Mouse (Mus musculus) kidney, embryonic 15.5 days (tissue): ENCODE results near the gene Klf13. TPM values are rescaled to one million over a fixed set of nuclear protein-coding genes. Genes with fewer than 3 reads are reported as not detected.

Source experiments
- ATAC-seq: fragments of 200-750 bp; cut with Nextera tagmentation; replicated peaks from 2 replicates; pipeline ENCODE4 v1.8.0; 2017; ENCODE audit warnings: moderate TSS enrichment; ENCODE audit not compliant: low FRiP score
- H3K27ac ChIP-seq: fragments of 300-500 bp; sonication (generic); 2 replicates; pipeline ENCODE4 v1.5.1; 2015; ENCODE audit warnings: mild to moderate bottlenecking, inconsistent platforms
- H3K27me3 ChIP-seq: fragments of 300-500 bp; sonication (generic); 2 replicates; pipeline ENCODE4 v1.6.1; 2015; ENCODE audit warnings: inconsistent platforms
- H3K36me3 ChIP-seq: fragments of 300-500 bp; sonication (generic); 2 replicates; pipeline ENCODE4 v1.6.1; 2015; ENCODE audit warnings: inconsistent platforms
- H3K4me1 ChIP-seq: fragments of 300-500 bp; sonication (generic); 2 replicates; pipeline ENCODE4 v1.6.1; 2015; ENCODE audit warnings: inconsistent platforms
- H3K4me2 ChIP-seq: fragments of 300-500 bp; sonication (generic); 2 replicates; pipeline ENCODE4 v1.6.1; 2015; ENCODE audit warnings: moderate library complexity, mild to moderate bottlenecking, inconsistent platforms
- H3K4me3 ChIP-seq: fragments of 300-500 bp; sonication (generic); replicated peaks from 2 replicates; pipeline ENCODE4 v1.5.1; 2015; ENCODE audit warnings: mild to moderate bottlenecking, inconsistent platforms
- H3K9ac ChIP-seq: fragments of 300-500 bp; sonication (generic); 2 replicates; pipeline ENCODE4 v1.6.1; 2015; ENCODE audit warnings: mild to moderate bottlenecking, inconsistent platforms
- H3K9me3 ChIP-seq: fragments of 300-500 bp; sonication (generic); replicated peaks from 2 replicates; pipeline ENCODE4 v1.6.1; 2016; ENCODE audit warnings: inconsistent platforms
- WGBS: fragments of 180-500 bp; shearing (Covaris S2); methylation state at CpG from one replicate; pipeline ENCODE4 v1.1.7; 2015; ENCODE audit warnings: mixed read lengths; 5-methylcytosine and 5-hydroxymethylcytosine counted together
- polyA plus RNA-seq: library from polyadenylated mRNA; unstranded; fragments of >200 nt; fragmentation: Nextera tagmentation; extraction: Ambion mirVana; gene quantifications from 2 replicates; pipeline ENCODE4 v1.2.1, GENCODE M21; 2015

The Klf13 gene
- polyA plus RNA-seq, 1 experiment from 2014 or later: 23.3 TPM

DNA sequence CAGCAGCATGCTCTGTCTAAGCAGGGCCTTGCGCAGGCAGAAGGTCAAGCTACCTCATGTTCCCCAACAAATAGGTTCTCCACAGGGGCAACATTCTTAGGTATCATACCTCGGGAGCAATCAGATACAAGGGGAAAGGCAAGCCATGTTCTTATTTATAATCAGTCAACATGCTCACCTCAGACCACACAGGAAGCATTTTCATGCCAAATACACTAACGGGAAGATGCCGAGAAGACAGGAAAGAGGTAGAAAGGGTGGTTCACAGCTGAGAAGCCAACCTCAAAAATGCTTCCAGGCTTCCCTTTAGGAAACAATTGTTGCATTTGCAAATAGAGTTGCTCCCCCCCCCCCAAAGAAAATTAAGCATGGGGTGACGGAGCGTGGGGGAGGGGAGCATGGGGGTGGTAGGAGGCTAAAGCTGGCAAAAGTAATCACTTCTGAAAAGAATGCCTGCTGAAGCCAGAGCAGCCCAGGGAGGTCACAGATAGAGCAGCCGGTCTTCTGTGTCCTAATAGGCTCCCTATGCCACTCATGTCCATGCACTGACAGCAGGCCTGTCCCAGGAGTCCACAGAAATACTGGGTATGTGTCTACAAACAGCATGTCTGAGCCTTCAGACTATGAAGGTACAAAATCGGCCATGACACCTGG, 16.7 kb downstream of the Klf13 start:
- Histone ChIP-seq H3K27ac (no peak overlapping the region), H3K4me2 (no peak overlapping the region), H3K9ac (no peak overlapping the region), H3K36me3 (no peaks in the 10 kb centered on the region), H3K9me3 (no peaks in the 10 kb centered on the region), H3K27me3 (no peaks in the 10 kb centered on the region), H3K4me3 (no peak overlapping the region), H3K4me1 (peaks cover 64% of the 10 kb centered on the region)
- 66% methylated on average over 8 of the region's 8 CpGs for WGBS
- no peak for ATAC-seq

DNA sequence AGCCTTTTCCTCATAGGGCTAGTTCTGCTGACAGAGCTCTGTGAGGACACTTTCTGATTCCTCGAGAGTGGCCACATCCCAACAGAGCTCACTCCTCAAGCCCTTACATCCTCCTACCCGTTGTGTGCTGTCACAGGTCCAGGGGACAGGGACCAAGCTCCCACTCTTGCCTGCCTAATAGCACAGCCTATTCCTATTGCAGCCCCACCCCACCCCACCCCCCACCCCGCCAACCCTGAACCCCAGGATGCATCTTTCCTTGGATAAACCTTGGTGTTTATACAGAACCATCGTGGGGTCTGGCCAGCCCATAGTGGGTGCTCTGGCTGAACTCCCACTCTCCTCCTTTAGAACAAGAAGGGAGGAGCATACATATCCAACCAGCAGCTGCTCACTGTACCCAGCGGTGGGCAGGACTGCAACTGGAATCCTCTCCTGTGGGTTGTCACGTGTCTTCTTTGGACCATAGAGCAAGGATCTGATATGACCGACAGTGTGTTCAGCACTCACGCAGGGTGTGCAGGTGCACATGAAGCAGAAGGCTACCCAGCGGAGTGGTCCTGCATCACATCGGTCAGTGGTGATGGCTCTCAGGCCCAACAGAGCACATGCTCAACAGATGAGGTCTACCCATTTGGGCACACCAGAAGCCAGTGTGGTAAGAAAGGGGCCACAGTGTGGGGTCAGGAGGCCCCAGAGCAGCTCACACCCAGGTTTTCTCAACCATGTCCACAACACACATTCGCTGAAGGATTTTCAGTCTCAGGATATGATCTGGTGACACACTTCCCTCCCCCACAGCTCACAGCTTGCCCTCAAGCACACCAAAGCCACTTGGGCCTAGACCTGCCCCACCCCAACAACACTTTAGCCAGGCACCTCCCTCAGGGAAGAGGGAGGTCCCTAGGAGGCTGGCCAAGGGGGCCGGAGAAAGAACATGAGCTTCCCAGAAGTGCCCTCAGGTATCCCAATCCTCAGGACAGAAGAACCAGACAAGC, 19.6 kb downstream of the Klf13 start:
- ATAC-seq: peak; percentile 22; the same call in 1 of the 2 replicates

GRCm38 (mm10) chr7:63917693-63918092, 21.0 kb downstream of the Klf13 start:
- Histone ChIP-seq H3K9ac (no peak overlapping the region), H3K4me3 (no peak overlapping the region), H3K27ac (no peak overlapping the region), H3K4me1 (peaks cover 56% of the 10 kb centered on the region), H3K4me2 (no peak overlapping the region), H3K27me3 (no peaks in the 10 kb centered on the region), H3K36me3 (no peaks in the 10 kb centered on the region), H3K9me3 (no peaks in the 10 kb centered on the region)
- ATAC-seq: no peak
- 76% methylated on average over 6 of the region's 6 CpGs for WGBS

More for the DNA sequence above, 19.6 kb downstream of the Klf13 start:
- Histone ChIP-seq H3K4me3 (no peak overlapping the region), H3K9me3 (no peaks in the 10 kb centered on the region), H3K27ac (no peak overlapping the region), H3K4me2 (no peak overlapping the region), H3K27me3 (no peaks in the 10 kb centered on the region), H3K9ac (no peak overlapping the region), H3K36me3 (no peaks in the 10 kb centered on the region), H3K4me1 (peaks cover 46% of the 10 kb centered on the region)
- WGBS: 78% methylated on average over 12 of the region's 12 CpGs

DNA sequence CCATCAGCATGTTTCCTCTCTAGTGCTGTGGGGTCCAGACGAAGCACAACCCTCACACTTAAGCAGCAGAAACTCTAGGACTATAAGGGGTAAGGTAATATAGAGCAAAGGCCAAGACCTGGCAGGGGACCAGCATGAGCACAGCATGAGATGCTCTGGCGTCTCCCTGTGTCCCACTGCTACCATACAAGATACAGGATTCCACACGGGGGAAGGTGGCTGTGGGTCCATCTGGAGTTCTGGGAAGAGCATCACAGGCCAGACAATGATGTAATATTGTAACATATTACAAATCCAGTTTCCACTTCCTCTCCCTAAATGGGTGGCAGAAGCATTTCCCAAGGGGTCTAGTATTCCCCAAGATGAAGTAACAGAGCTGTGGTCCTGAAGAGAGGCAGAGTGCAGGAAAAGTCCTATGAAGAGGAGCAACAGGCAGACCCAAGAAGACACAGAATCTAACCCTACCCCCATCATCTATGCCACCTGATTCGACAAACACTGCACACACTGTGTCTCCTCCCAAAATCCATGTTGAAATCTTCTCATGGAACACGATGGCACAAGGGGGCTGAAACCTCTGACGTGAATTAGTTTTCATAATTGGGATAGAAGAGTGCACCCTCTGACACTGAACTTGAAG, 22.3 kb downstream of the Klf13 start, which contains the start of gene E030018B13Rik:
Gene E030018B13Rik, plus strand, starts transcription at position 590 of the 640 bp plus-strand sequence.
- Histone ChIP-seq H3K4me2 (no peak within 1 kb of the TSS), H3K4me1 (peaks cover 60% of the 10 kb centered on the region), H3K9me3 (no peaks in the 10 kb centered on the region), H3K36me3 (no peaks in the 10 kb centered on the region), H3K27me3 (no peaks in the 10 kb centered on the region), H3K4me3 (no peak within 1 kb of the TSS), H3K9ac (no peak within 1 kb of the TSS), H3K27ac (no peak within 1 kb of the TSS)
- WGBS: 84% methylated on average over 6 of the region's 6 CpGs
- no peak for ATAC-seq

GRCm38 (mm10) chr7:63914891-63915290, 23.8 kb downstream of the Klf13 start:
- no peak for ATAC-seq
- 0 out of 2 replicates have a peak overlapping the region, but pooled peaks have one; percentile 62 for H3K27ac ChIP-seq
- no peaks in the 10 kb centered on the region for H3K9me3 ChIP-seq
- no peak overlapping the region for H3K4me3 ChIP-seq
- 84% methylated on average over 2 of the region's 2 CpGs for WGBS
- no peak overlapping the region for H3K4me2 ChIP-seq
- no peaks in the 10 kb centered on the region for H3K36me3 ChIP-seq
- H3K4me1 ChIP-seq: peaks cover 72% of the 10 kb centered on the region
- no peaks in the 10 kb centered on the region for H3K27me3 ChIP-seq
- H3K9ac ChIP-seq: no peak overlapping the region

DNA sequence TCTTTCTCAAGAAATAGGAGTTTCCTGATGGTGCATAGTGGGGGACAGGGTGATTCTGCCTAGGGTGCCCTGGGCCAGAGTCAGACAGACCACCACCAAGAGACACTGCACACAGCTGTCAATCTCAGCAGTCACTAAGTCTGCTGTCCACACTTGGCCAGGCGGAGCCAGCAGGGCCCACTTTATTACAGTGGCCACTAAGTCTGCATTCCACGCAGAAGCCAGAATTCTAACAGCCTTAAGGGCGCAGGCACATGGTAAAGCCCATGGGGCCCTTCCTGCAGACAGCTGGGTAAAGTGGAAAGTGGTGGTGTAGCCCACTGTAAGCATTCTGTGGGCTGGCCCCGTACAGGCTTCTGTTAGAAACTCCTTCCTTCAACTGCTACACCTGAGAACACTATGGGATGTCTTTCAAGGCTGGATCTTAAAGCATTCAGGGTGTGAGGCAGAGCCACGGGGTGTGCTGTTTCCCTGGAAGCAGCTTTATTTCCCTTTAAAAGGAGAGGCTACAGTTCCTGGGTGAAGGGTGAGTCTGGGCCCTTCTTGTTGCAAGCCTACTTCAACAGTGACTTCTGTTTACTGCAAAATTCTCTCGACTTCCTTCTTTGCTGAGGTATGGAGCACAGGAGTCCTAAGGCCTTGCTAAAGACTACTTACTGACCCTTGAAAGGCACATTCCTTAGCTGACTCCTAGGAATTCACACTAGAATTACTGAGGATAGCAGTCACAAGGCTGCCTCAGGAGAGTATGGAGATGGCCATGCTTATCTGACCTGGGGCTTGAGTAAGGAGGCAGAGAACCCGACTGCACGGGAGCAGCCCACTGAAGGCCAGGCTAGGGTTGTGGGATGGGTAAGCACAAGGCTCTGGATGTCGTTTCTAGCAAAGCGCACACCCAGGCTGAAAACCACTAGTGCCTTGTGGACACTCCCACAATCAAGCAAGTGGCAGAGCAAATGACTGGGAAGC, 24.7 kb downstream of the Klf13 start:
- Histone ChIP-seq H3K27me3 (no peaks in the 10 kb centered on the region), H3K4me2 (no peak overlapping the region), H3K27ac (peak overlapping the region; percentile 62; the same call in 1 of the 2 replicates), H3K9me3 (no peaks in the 10 kb centered on the region), H3K36me3 (no peaks in the 10 kb centered on the region), H3K9ac (no peak overlapping the region), H3K4me1 (peaks cover 65% of the 10 kb centered on the region), H3K4me3 (no peak overlapping the region)
- ATAC-seq: no peak
- WGBS: 48% methylated on average over 10 of the region's 10 CpGs

DNA sequence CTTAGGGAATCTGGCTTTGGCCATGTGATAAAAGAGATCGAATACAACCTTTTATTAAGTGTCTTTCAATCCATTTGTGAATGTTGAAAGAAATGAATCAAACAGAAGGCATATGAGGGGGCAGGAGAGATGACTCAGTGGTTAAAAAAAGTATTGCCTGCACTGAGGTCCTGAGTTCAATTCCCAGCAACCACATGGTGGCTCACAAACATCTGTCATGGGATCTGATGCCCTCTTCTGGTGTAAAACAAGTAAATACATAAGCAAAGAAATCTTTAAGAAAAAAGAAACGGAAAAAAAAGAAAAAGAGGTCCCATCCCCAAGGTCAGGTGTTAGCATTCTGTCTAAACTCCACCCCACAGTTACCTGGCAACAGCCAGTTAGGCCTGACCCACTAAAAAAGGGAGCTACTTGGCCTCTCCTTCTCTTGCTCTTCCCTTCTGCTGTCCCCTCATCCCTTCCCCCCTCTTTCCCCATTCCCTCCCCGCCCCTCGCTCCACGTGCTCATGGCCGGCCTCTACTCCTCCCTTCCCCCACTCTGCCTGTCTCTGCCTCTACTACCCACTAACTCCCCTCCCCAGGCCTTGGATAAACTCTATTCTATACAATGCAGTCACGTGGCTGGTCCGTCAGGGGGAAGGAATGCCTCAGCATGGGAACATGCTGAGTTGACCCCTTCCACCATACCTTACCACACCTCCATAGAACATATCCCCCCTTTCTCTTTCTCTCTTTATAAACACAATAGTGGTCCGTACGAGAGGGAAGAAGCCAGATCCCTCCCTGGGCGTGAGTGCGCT, 25.6 kb downstream of the Klf13 start:
- WGBS: 57% methylated on average over 12 of the region's 12 CpGs
- peak overlapping the region; percentile 62; the same call in 1 of the 2 replicates for H3K27ac ChIP-seq

DNA sequence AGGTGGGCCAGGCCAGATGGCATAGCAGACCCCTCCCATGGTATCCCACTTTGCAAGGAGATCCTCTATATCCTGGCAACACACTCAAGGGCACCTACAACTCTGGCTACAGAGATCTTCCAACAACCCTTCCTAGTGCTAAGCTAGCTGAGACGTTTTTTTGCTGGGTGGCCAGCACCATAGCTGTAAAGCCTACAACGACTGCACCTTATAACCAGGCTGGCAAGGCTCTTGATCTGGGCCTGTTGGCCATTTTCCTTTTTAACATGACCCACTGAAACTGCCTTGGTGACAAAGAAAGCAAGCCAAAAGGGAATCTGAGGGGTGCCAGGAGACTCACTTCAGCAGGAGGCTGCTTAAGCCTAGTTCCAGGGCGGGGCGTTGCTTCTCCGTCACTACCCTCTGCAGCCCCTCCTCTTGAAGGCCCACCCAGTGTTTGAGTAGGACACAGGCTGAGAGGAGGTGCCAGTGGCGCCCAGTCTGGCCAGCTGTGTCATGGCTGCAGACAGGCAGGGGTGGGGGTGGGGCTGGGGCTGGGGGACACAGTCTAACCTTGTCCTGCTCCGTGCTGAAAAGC, 26.4 kb downstream of the Klf13 start:
- 37% methylated on average over 7 of the region's 7 CpGs for WGBS
- no peak overlapping the region for H3K4me2 ChIP-seq
- ATAC-seq: 0 out of 2 replicates have a peak, but pooled peaks have one; percentile 52
- H3K27me3 ChIP-seq: no peaks in the 10 kb centered on the region
- H3K27ac ChIP-seq: peak overlapping the region; percentile 73
- no peak overlapping the region for H3K4me3 ChIP-seq
- no peaks in the 10 kb centered on the region for H3K9me3 ChIP-seq
- no peak overlapping the region for H3K9ac ChIP-seq
- H3K4me1 ChIP-seq: peaks cover 64% of the 10 kb centered on the region
- no peaks in the 10 kb centered on the region for H3K36me3 ChIP-seq

More for the DNA sequence above, 25.6 kb downstream of the Klf13 start:
- Histone ChIP-seq H3K36me3 (no peaks in the 10 kb centered on the region), H3K9ac (no peak overlapping the region), H3K27me3 (no peaks in the 10 kb centered on the region), H3K4me3 (no peak overlapping the region), H3K9me3 (no peaks in the 10 kb centered on the region), H3K4me1 (peaks cover 69% of the 10 kb centered on the region), H3K4me2 (no peak overlapping the region)
- ATAC-seq: no peak

- H3K27ac ChIP-seq: peak overlapping the region; percentile 73
- no peak overlapping the region for H3K4me3 ChIP-seq
- peaks cover 63% of the 10 kb centered on the region for H3K4me1 ChIP-seq
- H3K27me3 ChIP-seq: no peaks in the 10 kb centered on the region
- WGBS: 54% methylated on average over 8 of the region's 8 CpGs
- H3K9me3 ChIP-seq: no peaks in the 10 kb centered on the region
- H3K9ac ChIP-seq: no peak overlapping the region
- peak; percentile 19; the same call in 1 of the 2 replicates for ATAC-seq
- H3K4me2 ChIP-seq: no peak overlapping the region
- no peaks in the 10 kb centered on the region for H3K36me3 ChIP-seq
Observed at GRCm38 (mm10) chr7:63911383-63912233, 27.1 kb downstream of the Klf13 start.
